Mouse (Mus musculus): Measurements from ENCODE around the gene Cpt1c. TPM values are rescaled to one million over a fixed set of nuclear protein-coding genes. Genes with fewer than 3 reads are reported as not detected.

Cpt1c gene
- total RNA-seq, 2 experiments from 2014 or later, result 2.3 to 2.7 TPM

DNA sequence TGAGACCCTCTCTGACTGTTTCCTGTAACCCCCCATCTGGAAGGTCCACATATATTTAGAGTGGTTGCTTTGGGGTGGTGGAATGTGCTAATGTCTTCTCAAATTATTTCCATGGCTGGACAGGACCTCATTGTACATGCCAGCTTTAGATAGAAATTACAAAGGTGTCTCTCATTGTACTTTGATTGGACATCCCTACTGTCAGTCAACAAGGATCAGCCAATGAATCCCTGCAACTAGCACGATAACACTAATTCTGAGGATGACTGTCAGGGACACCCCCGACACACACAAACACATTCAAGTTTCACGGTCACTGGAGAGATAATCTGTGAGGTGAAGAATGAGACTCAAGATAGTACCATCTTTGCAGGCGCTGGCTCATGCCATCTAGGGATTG lies 36.0 kb downstream of the Cpt1c start:
- no peak for DNase-seq
- intact Hi-C loops (cut with DNase I; ENCODE audit: low total_unique reads), result no loop called here

DNA sequence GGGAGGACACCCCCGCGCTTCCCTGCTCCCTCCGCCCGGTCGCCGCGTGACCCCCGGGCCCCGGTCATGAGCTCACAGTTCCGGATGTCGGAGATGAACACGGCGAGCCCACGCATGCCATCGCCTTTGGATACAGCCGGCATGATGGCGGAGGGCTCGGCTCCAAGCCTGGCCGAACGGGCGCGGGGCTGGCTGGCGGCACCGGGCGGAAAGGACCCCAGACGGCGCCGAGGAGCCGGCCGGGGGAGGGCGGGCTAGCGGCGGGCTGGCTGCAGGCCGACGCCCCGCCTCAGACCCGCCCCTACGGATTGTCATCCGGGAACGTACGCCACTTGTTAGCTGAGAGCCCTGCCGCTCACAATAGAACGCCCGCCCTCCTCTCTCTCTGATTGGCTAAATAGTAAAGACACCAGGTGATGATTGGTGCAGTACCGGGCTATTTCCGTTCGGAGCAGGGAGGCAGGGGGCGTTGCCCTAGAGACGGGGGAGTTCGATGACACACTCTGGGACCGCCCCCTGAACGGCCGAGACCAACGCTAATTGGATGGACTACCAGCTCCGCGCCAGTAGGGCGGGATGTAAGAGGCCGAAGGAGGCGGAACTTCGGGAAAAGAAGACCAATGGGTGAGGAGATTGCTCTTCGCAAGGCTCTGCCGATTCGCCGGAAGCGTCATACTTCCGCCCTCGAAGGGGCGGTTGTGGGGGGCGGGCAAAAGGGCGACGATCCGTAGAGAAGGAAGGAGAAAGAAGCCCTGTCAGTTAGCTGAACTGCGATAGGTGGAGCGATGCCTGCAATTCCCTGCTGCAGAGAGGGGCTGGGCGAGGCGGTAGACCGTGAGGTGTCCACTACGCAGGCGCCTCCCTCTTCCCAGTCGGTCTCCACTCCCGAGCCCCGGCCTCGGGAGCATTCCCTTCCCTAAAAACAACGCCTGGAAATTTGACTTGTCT lies 45.2 kb downstream of the Cpt1c start, which contains the start of gene Ap2a1:
Gene Ap2a1, minus strand, starts transcription at position 293 of the 948 bp plus-strand sequence.
- DNase-seq, result peak; percentile 100
- intact Hi-C loops (cut with DNase I; ENCODE audit: low total_unique reads), result no loop called here

GRCm38 (mm10) chr7:44928570-44928969 lies 46.1 kb downstream of the Cpt1c start:
- no peak for DNase-seq
- intact Hi-C loops (cut with DNase I; ENCODE audit: low total_unique reads), result no loop called here

DNA sequence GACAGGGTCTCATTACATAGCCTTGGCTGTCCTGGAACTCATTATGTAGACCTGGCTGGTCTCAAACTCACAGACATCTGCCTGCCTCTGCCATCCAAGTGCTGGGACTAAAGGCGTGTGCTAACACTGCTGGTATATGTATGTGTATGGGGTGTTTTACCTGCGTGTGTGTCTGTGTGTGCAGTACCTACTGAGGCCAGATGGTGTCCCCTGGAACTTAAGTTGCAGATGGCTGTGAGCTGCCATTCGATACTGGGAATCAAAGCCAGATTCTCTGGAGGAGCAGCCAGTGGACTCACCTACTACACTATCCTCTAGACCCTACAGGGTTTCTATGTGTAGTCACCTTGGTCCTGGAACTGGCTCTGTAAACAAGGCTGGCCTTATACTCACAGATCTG lies 49.2 kb downstream of the Cpt1c start:
- DNase-seq, result no peak
- intact Hi-C loops (cut with DNase I; ENCODE audit: low total_unique reads), result no loop called here

GRCm38 (mm10) chr7:44922530-44922929 lies 52.1 kb downstream of the Cpt1c start:
- no peak for DNase-seq
- intact Hi-C loops (cut with DNase I; ENCODE audit: low total_unique reads), result loop anchor here (5.0 kb wide), 1 partner anchor 35 kb away; no protein-coding TSS in a partner anchor

DNA sequence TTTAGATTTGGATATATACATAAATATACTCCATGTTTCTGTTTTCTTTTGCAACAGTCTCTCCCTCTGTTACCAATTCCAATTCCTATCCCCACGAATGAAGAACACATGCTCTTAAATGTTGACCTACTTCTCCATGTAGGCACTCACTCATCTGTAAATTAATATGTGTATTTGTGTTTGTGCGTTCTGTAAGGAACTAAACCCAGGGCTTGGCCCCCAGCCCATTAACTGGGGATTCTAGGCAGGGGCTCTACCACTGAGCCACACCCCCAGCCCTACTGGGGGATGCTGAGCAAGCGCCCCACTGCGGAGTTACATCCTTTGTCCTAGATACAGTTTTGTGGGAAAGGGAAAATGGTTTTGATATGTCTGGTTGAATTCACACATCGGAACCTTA lies 55.5 kb downstream of the Cpt1c start:
- intact Hi-C loops (cut with DNase I; ENCODE audit: low total_unique reads), result no loop called here
- DNase-seq, result no peak

DNA sequence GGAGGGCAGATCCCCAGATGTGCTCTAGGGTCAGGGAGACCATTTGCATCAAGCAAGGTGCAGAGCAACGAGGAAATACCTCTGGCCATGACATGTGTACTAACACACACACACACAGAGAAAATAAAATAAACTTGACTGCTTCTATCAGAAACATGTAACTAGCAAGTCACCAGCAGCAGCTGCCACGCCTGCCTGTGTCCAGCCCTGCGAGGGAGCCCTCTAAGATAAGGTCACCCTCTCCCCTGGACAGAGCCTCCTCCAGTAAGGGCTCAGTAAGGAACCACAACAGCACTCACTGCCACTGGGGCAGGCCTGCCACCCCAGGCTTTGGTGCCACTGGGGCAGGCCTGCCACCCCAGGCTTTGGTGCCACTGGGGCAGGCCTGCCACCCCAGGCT lies 56.4 kb downstream of the Cpt1c start:
- no peak for DNase-seq
- intact Hi-C loops (cut with DNase I; ENCODE audit: low total_unique reads), result no loop called here

DNA sequence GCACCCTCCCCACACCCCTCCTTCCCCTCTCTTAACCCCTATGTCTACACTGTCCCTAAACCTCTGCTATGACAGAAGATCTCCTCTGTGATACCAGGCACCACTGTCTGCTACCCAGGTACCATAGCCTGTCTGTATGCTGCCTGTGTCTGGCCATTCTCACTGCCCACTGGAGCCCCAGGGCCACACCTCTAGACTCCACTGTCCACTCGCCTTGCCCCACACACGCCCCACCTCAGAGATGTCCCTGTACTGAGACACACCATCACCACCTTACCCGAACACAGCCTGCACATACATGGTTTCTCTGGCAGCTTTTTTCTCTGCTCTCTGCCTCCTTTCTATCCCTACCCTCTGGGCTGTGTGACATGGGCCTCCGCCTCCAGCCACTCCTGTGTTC lies 57.8 kb downstream of the Cpt1c start:
- intact Hi-C loops (cut with DNase I; ENCODE audit: low total_unique reads), result no loop called here
- DNase-seq, result no peak

DNA sequence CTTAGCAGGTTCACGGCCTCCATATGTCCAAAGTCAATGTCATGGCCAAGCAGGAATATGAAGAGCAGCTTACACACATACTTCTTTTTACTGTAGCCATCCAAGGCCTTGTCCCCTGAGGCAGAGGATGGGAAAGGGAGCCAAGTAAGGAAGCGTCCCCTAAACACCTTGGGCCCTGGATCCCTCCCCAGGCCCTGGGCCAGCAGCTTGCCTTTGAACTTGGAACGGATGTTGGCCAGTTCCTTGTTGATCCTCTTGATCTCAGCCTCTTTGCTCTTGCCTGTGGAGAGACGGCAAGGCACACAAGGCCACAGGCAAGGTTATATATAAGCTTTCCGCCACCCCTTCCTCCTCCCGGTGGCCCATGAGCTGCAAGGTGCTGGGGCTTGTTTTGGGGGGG lies 58.5 kb downstream of the Cpt1c start:
- no peak for DNase-seq
- intact Hi-C loops (cut with DNase I; ENCODE audit: low total_unique reads), result no loop called here

- DNase-seq, result no peak
- intact Hi-C loops (cut with DNase I; ENCODE audit: low total_unique reads), result no loop called here
Observed at GRCm38 (mm10) chr7:44915314-44915713, 59.3 kb downstream of the Cpt1c start.

- intact Hi-C loops (cut with DNase I; ENCODE audit: low total_unique reads), result no loop called here
- no peak for DNase-seq
Observed at GRCm38 (mm10) chr7:44914396-44914795, 60.3 kb downstream of the Cpt1c start.

Small RNAs within 50 kb of the gene (microRNA-seq; reads per million reads assigned to microRNA genes)
- 0.32 to 0.50 reads per million in 2 experiments for gene Mir7054

Other genes with a start within 250 kb of the Cpt1c start
- gene Vrk3, start 226.4 kb downstream of the Cpt1c start, total RNA-seq (2021), result 10 to 100 TPM; 14.5 to 16.2 TPM
- under 1 TPM in 1 of 2 experiments, not detected in 1; 0.16 TPM for gene Zfp473, start 223.8 kb downstream of the Cpt1c start, total RNA-seq (2021)
- 10 to 100 TPM; 21.2 to 28.1 TPM for gene Nup62, start 158.8 kb downstream of the Cpt1c start, total RNA-seq (2021)
- 1 to 10 TPM; 2.3 to 2.6 TPM for gene Il4i1, start 158.5 kb downstream of the Cpt1c start, total RNA-seq (2021)
- 10 to 100 TPM; 54.5 to 62.2 TPM for gene Atf5, start 158.2 kb downstream of the Cpt1c start, total RNA-seq (2021)
- gene Akt1s1, start 125.9 kb downstream of the Cpt1c start, total RNA-seq (2021), result 10 to 100 TPM; 85.9 to 86.7 TPM
- gene Tbc1d17, start 125.8 kb downstream of the Cpt1c start, total RNA-seq (2021), result 10 to 100 TPM; 28.2 to 38.9 TPM
- gene Pnkp, start 117.7 kb downstream of the Cpt1c start, total RNA-seq (2021), result 10 to 100 TPM; 15.1 to 16.6 TPM
- gene Ptov1, start 105.1 kb downstream of the Cpt1c start, total RNA-seq (2021), result 100 to 1,000 TPM; 161 to 167 TPM
- 10 to 100 TPM; 48.0 to 49.7 TPM for gene Med25, start 82.1 kb downstream of the Cpt1c start, total RNA-seq (2021)
- gene Fuz, start 78.8 kb downstream of the Cpt1c start, total RNA-seq (2021), result 10 to 100 TPM; 18.8 to 23.4 TPM
- gene Ap2a1, start 45.4 kb downstream of the Cpt1c start, total RNA-seq (2021), result 10 to 100 TPM; 55.4 to 60.8 TPM
- not detected for gene Tsks, start 31.6 kb downstream of the Cpt1c start, total RNA-seq (2021)
- gene Prmt1, start 11.7 kb upstream of the Cpt1c start, total RNA-seq (2021), result 100 to 1,000 TPM; 144 to 227 TPM
- gene Irf3, start 22.8 kb upstream of the Cpt1c start, total RNA-seq (2021), result 10 to 100 TPM; 20.0 to 22.2 TPM
- 10 to 100 TPM in 1 of 2 experiments, 1 to 10 TPM in 1; 10.0 to 10.6 TPM for gene Bcl2l12, start 23.9 kb upstream of the Cpt1c start, total RNA-seq (2021)
- gene Scaf1, start 41.5 kb upstream of the Cpt1c start, total RNA-seq (2021), result 10 to 100 TPM; 35.6 to 40.1 TPM
- 10 to 100 TPM; 43.1 to 53.1 TPM for gene Rras, start 43.1 kb upstream of the Cpt1c start, total RNA-seq (2021)
- 10 to 100 TPM; 17.9 to 29.6 TPM for gene Prr12, start 78.0 kb upstream of the Cpt1c start, total RNA-seq (2021)
- 10 to 100 TPM; 34.3 to 35.2 TPM for gene Nosip, start 87.6 kb upstream of the Cpt1c start, total RNA-seq (2021)
- gene Prrg2, start 87.8 kb upstream of the Cpt1c start, total RNA-seq (2021), result 1 to 10 TPM; 7.2 to 7.6 TPM
- gene Rcn3, start 117.4 kb upstream of the Cpt1c start, total RNA-seq (2021), result 10 to 100 TPM; 57.2 to 80.5 TPM
- gene Fcgrt, start 129.0 kb upstream of the Cpt1c start, total RNA-seq (2021), result 10 to 100 TPM; 62.5 to 64.4 TPM
- gene Rps11, start 149.6 kb upstream of the Cpt1c start, total RNA-seq (2021), result 100 to 1,000 TPM; 599 to 696 TPM
- 100 to 1,000 TPM; 742 to 866 TPM for gene Rpl13a, start 153.9 kb upstream of the Cpt1c start, total RNA-seq (2021)
- not detected for gene Gm45713, start 161.4 kb upstream of the Cpt1c start, total RNA-seq (2021)
- gene Flt3l, start 161.6 kb upstream of the Cpt1c start, total RNA-seq (2021), result 1 to 10 TPM; 1.9 to 2.5 TPM
- 10 to 100 TPM; 40.0 to 42.4 TPM for gene Pih1d1, start 179.5 kb upstream of the Cpt1c start, total RNA-seq (2021)
- gene Aldh16a1, start 179.7 kb upstream of the Cpt1c start, total RNA-seq (2021), result 10 to 100 TPM; 21.4 to 23.2 TPM
- gene Slc17a7, start 189.1 kb upstream of the Cpt1c start, total RNA-seq (2021), result 1 to 10 TPM; 3.6 to 4.3 TPM
- gene Gfy, start 204.7 kb upstream of the Cpt1c start, total RNA-seq (2021), result under 1 TPM; 0.16 to 0.23 TPM
- not detected for gene Pth2, start 206.1 kb upstream of the Cpt1c start, total RNA-seq (2021)
- gene Ccdc155, start 230.0 kb upstream of the Cpt1c start, total RNA-seq (2021), result 1 to 10 TPM; 2.1 to 2.6 TPM
- gene Dkkl1, start 237.3 kb upstream of the Cpt1c start, total RNA-seq (2021), result not detected
- gene Tead2, start 240.9 kb upstream of the Cpt1c start, total RNA-seq (2021), result 10 to 100 TPM in 1 of 2 experiments, 1 to 10 TPM in 1; 7.1 to 10.9 TPM

Data from gastrocnemius, postnatal 14 days (tissue).